Mouse (Mus musculus): ENCODE results near the gene Dppa4. TPM values are rescaled to one million over a fixed set of nuclear protein-coding genes. Genes with fewer than 3 reads are reported as not detected.
"Not testable (repeated sequence)": the region's sequence is repeated elsewhere in the genome, so short reads cannot be mapped to it uniquely, and the experiment has no call there.

The Dppa4 gene
- polyA plus RNA-seq, 1 experiment from 2014 or later = not detected

- Histone ChIP-seq H3K27ac (ENCODE audit: low read depth, low read length) (no peak overlapping the region), H3K27me3 (ENCODE audit: control insufficient read depth, insufficient read depth, low read length) (no peaks in the 10 kb centered on the region), H3K36me3 (ENCODE audit: control insufficient read depth, insufficient read depth, low read length) (no peaks in the 10 kb centered on the region), H3K4me2 (ENCODE audit: low read depth) (no peak overlapping the region), H3K4me1 (ENCODE audit: control insufficient read depth, insufficient read depth, low read length) (no peaks in the 10 kb centered on the region), H3K4me3 (ENCODE audit: low read depth, low read length) (no peak overlapping the region), H3K9me3 (ENCODE audit: control insufficient read depth, low read length) (no peaks in the 10 kb centered on the region), H3K9ac (ENCODE audit: low read length) (no peak overlapping the region)
- no peak for ATAC-seq (ENCODE audit: insufficient read depth, low FRiP score, low TSS enrichment)
- WGBS = 81% methylated on average over 4 of the region's 4 CpGs
- DNase-seq (ENCODE audit: low spot score) = no peak
These were observed 6.6 kb upstream of the Dppa4 start for GRCm38 (mm10) chr16:48276940-48277339.

GRCm38 (mm10) chr16:48280883-48281282 lies 2.6 kb upstream of the Dppa4 start:
- WGBS = 94% methylated on average over 4 of the region's 4 CpGs
- H3K9ac ChIP-seq (ENCODE audit: low read length) = no peak overlapping the region
- ATAC-seq (ENCODE audit: insufficient read depth, low FRiP score, low TSS enrichment) = no peak

GRCm38 (mm10) chr16:48282801-48283200 lies 732 bp upstream of the Dppa4 start:
- Histone ChIP-seq H3K27ac (ENCODE audit: low read depth, low read length) (no peak overlapping the region), H3K27me3 (ENCODE audit: control insufficient read depth, insufficient read depth, low read length) (no peaks in the 10 kb centered on the region), H3K4me2 (ENCODE audit: low read depth) (no peak overlapping the region), H3K9me3 (ENCODE audit: control insufficient read depth, low read length) (no peaks in the 10 kb centered on the region), H3K4me3 (ENCODE audit: low read depth, low read length) (no peak overlapping the region), H3K9ac (ENCODE audit: low read length) (no peak overlapping the region), H3K4me1 (ENCODE audit: control insufficient read depth, insufficient read depth, low read length) (no peaks in the 10 kb centered on the region), H3K36me3 (ENCODE audit: control insufficient read depth, insufficient read depth, low read length) (no peaks in the 10 kb centered on the region)
- no peak for DNase-seq (ENCODE audit: low spot score)
- WGBS = 58% methylated on average over 1 of the region's 1 CpGs
- no peak for ATAC-seq (ENCODE audit: insufficient read depth, low FRiP score, low TSS enrichment)

More at GRCm38 (mm10) chr16:48280883-48281282, 2.6 kb upstream of the Dppa4 start:
- H3K4me2 ChIP-seq (ENCODE audit: low read depth) = no peak overlapping the region
- no peak for DNase-seq (ENCODE audit: low spot score)
- H3K4me1 ChIP-seq (ENCODE audit: control insufficient read depth, insufficient read depth, low read length) = no peaks in the 10 kb centered on the region
- no peak overlapping the region for H3K4me3 ChIP-seq (ENCODE audit: low read depth, low read length)
- H3K36me3 ChIP-seq (ENCODE audit: control insufficient read depth, insufficient read depth, low read length) = no peaks in the 10 kb centered on the region
- H3K27ac ChIP-seq (ENCODE audit: low read depth, low read length) = no peak overlapping the region
- no peaks in the 10 kb centered on the region for H3K27me3 ChIP-seq (ENCODE audit: control insufficient read depth, insufficient read depth, low read length)
- no peaks in the 10 kb centered on the region for H3K9me3 ChIP-seq (ENCODE audit: control insufficient read depth, low read length)

GRCm38 (mm10) chr16:48285517-48285916 lies 2.0 kb downstream of the Dppa4 start:
- Histone ChIP-seq H3K4me3 (ENCODE audit: low read depth, low read length) (no peak overlapping the region), H3K9me3 (ENCODE audit: control insufficient read depth, low read length) (no peaks in the 10 kb centered on the region), H3K27ac (ENCODE audit: low read depth, low read length) (no peak overlapping the region), H3K4me2 (ENCODE audit: low read depth) (no peak overlapping the region), H3K9ac (ENCODE audit: low read length) (no peak overlapping the region), H3K36me3 (ENCODE audit: control insufficient read depth, insufficient read depth, low read length) (no peaks in the 10 kb centered on the region), H3K4me1 (ENCODE audit: control insufficient read depth, insufficient read depth, low read length) (no peaks in the 10 kb centered on the region), H3K27me3 (ENCODE audit: control insufficient read depth, insufficient read depth, low read length) (no peaks in the 10 kb centered on the region)
- DNase-seq (ENCODE audit: low spot score) = no peak
- WGBS = 91% methylated on average over 4 of the region's 4 CpGs
- no peak for ATAC-seq (ENCODE audit: insufficient read depth, low FRiP score, low TSS enrichment)

- ATAC-seq (ENCODE audit: insufficient read depth, low FRiP score, low TSS enrichment) (no peak), DNase-seq (ENCODE audit: low spot score) (no peak)
- H3K36me3 ChIP-seq (ENCODE audit: control insufficient read depth, insufficient read depth, low read length) = no peaks in the 10 kb centered on the region
- H3K27ac ChIP-seq (ENCODE audit: low read depth, low read length) = no peak overlapping the region
- H3K4me2 ChIP-seq (ENCODE audit: low read depth) = no peak overlapping the region
- no peak overlapping the region for H3K9ac ChIP-seq (ENCODE audit: low read length)
- WGBS = 81% methylated on average over 14 of the region's 14 CpGs
- no peak overlapping the region for H3K4me3 ChIP-seq (ENCODE audit: low read depth, low read length)
- H3K4me1 ChIP-seq (ENCODE audit: control insufficient read depth, insufficient read depth, low read length) = no peaks in the 10 kb centered on the region
- H3K9me3 ChIP-seq (ENCODE audit: control insufficient read depth, low read length) = no peaks in the 10 kb centered on the region
- H3K27me3 ChIP-seq (ENCODE audit: control insufficient read depth, insufficient read depth, low read length) = no peaks in the 10 kb centered on the region
These were observed 14.0 kb downstream of the Dppa4 start for GRCm38 (mm10) chr16:48297384-48298136.

GRCm38 (mm10) chr16:48299884-48300283 lies 16.4 kb downstream of the Dppa4 start:
- no peak for DNase-seq (ENCODE audit: low spot score)
- Histone ChIP-seq H3K9me3 (ENCODE audit: control insufficient read depth, low read length) (no peaks in the 10 kb centered on the region), H3K4me2 (ENCODE audit: low read depth) (no peak overlapping the region), H3K27ac (ENCODE audit: low read depth, low read length) (no peak overlapping the region), H3K27me3 (ENCODE audit: control insufficient read depth, insufficient read depth, low read length) (no peaks in the 10 kb centered on the region), H3K9ac (ENCODE audit: low read length) (no peak overlapping the region), H3K4me1 (ENCODE audit: control insufficient read depth, insufficient read depth, low read length) (no peaks in the 10 kb centered on the region), H3K4me3 (ENCODE audit: low read depth, low read length) (no peak overlapping the region), H3K36me3 (ENCODE audit: control insufficient read depth, insufficient read depth, low read length) (no peaks in the 10 kb centered on the region)
- no peak for ATAC-seq (ENCODE audit: insufficient read depth, low FRiP score, low TSS enrichment)
- 88% methylated on average over 3 of the region's 3 CpGs for WGBS

GRCm38 (mm10) chr16:48303509-48303908 lies 20.0 kb downstream of the Dppa4 start, which contains the start of gene Dppa2:
Gene Dppa2, plus strand, starts transcription at chr16:48303908.
- no peak within 1 kb of the TSS for H3K9ac ChIP-seq (ENCODE audit: low read length)
- no peaks in the 10 kb centered on the region for H3K36me3 ChIP-seq (ENCODE audit: control insufficient read depth, insufficient read depth, low read length)
- H3K4me3 ChIP-seq (ENCODE audit: low read depth, low read length) = no peak within 1 kb of the TSS
- H3K27me3 ChIP-seq (ENCODE audit: control insufficient read depth, insufficient read depth, low read length) = no peaks in the 10 kb centered on the region
- 84% methylated on average over 7 of the region's 7 CpGs for WGBS
- no peak within 1 kb of the TSS for H3K27ac ChIP-seq (ENCODE audit: low read depth, low read length)
- H3K4me2 ChIP-seq (ENCODE audit: low read depth) = no peak within 1 kb of the TSS
- ATAC-seq (ENCODE audit: insufficient read depth, low FRiP score, low TSS enrichment) (no peak), DNase-seq (ENCODE audit: low spot score) (no peak)
- no peaks in the 10 kb centered on the region for H3K9me3 ChIP-seq (ENCODE audit: control insufficient read depth, low read length)
- H3K4me1 ChIP-seq (ENCODE audit: control insufficient read depth, insufficient read depth, low read length) = no peaks in the 10 kb centered on the region

- Histone ChIP-seq H3K4me1 (ENCODE audit: control insufficient read depth, insufficient read depth, low read length) (no peaks in the 10 kb centered on the region), H3K4me3 (ENCODE audit: low read depth, low read length) (no peak overlapping the region), H3K4me2 (ENCODE audit: low read depth) (no peak overlapping the region), H3K27ac (ENCODE audit: low read depth, low read length) (no peak overlapping the region), H3K27me3 (ENCODE audit: control insufficient read depth, insufficient read depth, low read length) (no peaks in the 10 kb centered on the region), H3K9ac (ENCODE audit: low read length) (no peak overlapping the region), H3K36me3 (ENCODE audit: control insufficient read depth, insufficient read depth, low read length) (no peaks in the 10 kb centered on the region), H3K9me3 (ENCODE audit: control insufficient read depth, low read length) (no peaks in the 10 kb centered on the region)
- no peak for ATAC-seq (ENCODE audit: insufficient read depth, low FRiP score, low TSS enrichment)
- no peak for DNase-seq (ENCODE audit: low spot score)
- WGBS = 87% methylated on average over 3 of the region's 3 CpGs
These were observed 20.4 kb downstream of the Dppa4 start for GRCm38 (mm10) chr16:48303983-48304382.

- not testable (repeated sequence) for H3K4me2 ChIP-seq (ENCODE audit: low read depth); H3K4me1 ChIP-seq (ENCODE audit: control insufficient read depth, insufficient read depth, low read length); H3K9me3 ChIP-seq (ENCODE audit: control insufficient read depth, low read length); H3K9ac ChIP-seq (ENCODE audit: low read length); H3K36me3 ChIP-seq (ENCODE audit: control insufficient read depth, insufficient read depth, low read length); H3K27ac ChIP-seq (ENCODE audit: low read depth, low read length); ATAC-seq (ENCODE audit: insufficient read depth, low FRiP score, low TSS enrichment); H3K4me3 ChIP-seq (ENCODE audit: low read depth, low read length); H3K27me3 ChIP-seq (ENCODE audit: control insufficient read depth, insufficient read depth, low read length); DNase-seq (ENCODE audit: low spot score)
- 94% methylated on average over 10 of the region's 10 CpGs for WGBS
These were observed 25.4 kb downstream of the Dppa4 start for GRCm38 (mm10) chr16:48308916-48309315.

Data from neural tube, embryonic 11.5 days (tissue).